Mouse (Mus musculus) myocyte (in vitro differentiated cells): Measurements from ENCODE around the gene Myh4.

Source experiments
- E2F4 ChIP-seq: IDR thresholded peaks from one replicate; pipeline ENCODE4 v1.6.1; 2011; ENCODE audit warnings: mild to moderate bottlenecking, control low read depth, moderate library complexity; ENCODE audit not compliant: insufficient read depth
- MAX ChIP-seq: IDR thresholded peaks from one replicate; pipeline ENCODE4 v1.6.1; 2011; ENCODE audit warnings: low read depth, mild to moderate bottlenecking, control low read depth
- MYOG ChIP-seq, 3 experiments: IDR thresholded peaks; one replicate each; pipeline ENCODE4 v1.6.1; 2011; ENCODE audit warnings: control low read depth in 2 of 3, low read depth in 2 of 3, mild to moderate bottlenecking in 2 of 3; ENCODE audit not compliant: insufficient read length in 2 of 3, control insufficient read depth in 1 of 3, insufficient read depth in 1 of 3
- POLR2A ChIP-seq: IDR thresholded peaks from one replicate; pipeline ENCODE4 v1.6.1; 2011; ENCODE audit warnings: low read depth, mild to moderate bottlenecking, control low read depth, moderate library complexity; ENCODE audit not compliant: insufficient read length
- POLR2AphosphoS2 ChIP-seq: IDR thresholded peaks from one replicate; pipeline ENCODE4 v1.6.1; 2011; ENCODE audit warnings: low read depth, control low read depth; ENCODE audit not compliant: insufficient read length
- REST ChIP-seq: IDR thresholded peaks from one replicate; pipeline ENCODE4 v1.6.1; 2011; ENCODE audit warnings: mild to moderate bottlenecking, control low read depth, moderate library complexity; ENCODE audit not compliant: insufficient read depth, insufficient read length
- SRF ChIP-seq: IDR thresholded peaks from one replicate; pipeline ENCODE4 v1.6.1; 2011; ENCODE audit warnings: low read depth; ENCODE audit not compliant: control insufficient read depth, insufficient read length
- USF1 ChIP-seq: IDR thresholded peaks from one replicate; pipeline ENCODE4 v1.6.1; 2011; ENCODE audit warnings: low read depth, mild to moderate bottlenecking, control low read depth, moderate library complexity

GRCm38 (mm10) chr11:67228731-67229130, 9.1 kb upstream of the Myh4 start:
- TF ChIP-seq USF1 (no peak), POLR2A (no peak), MAX (no peak), SRF (no peak), MYOG (IDR thresholded peaks at IDR 0.05; ENCODE audit: control insufficient read depth in 1 of 3, insufficient read depth in 1 of 3, insufficient read length in 2 of 3, low read depth in 2 of 3) (no peak), POLR2AphosphoS2 (no peak), REST (no peak), E2F4 (no peak)
